In genomic region chr15:95138709-95139409, GRCm38 (mm10) we compare ENCODE assay signal across 12 mouse cellular contexts.
"Had no signal": no experiment of that assay in that cellular context is flagged by ENCODE, and none has a peak within 500 bp of the region (broad histone marks: within the 10 kb centered on the region; RNA-seq: fewer than 3 reads in every experiment).

No protein-coding gene starts in this region.

- H3K9ac ChIP-seq: limb, embryonic 15.5 days; liver, embryonic 12.5 days; midbrain, embryonic 13.5 days had no signal

- H3K27me3 ChIP-seq: limb, embryonic 15.5 days; liver, embryonic 12.5 days; midbrain, embryonic 13.5 days had no signal

- H3K4me3 ChIP-seq: limb, embryonic 15.5 days; liver, embryonic 12.5 days; midbrain, embryonic 13.5 days had no signal

- H3K4me1 ChIP-seq: limb, embryonic 15.5 days; liver, embryonic 12.5 days had no signal

- ATAC-seq: liver, embryonic 12.5 days; midbrain, embryonic 13.5 days had no signal

- H3K9me3 ChIP-seq: limb, embryonic 15.5 days; liver, embryonic 12.5 days; midbrain, embryonic 13.5 days had no signal

- H3K4me2 ChIP-seq: limb, embryonic 15.5 days; liver, embryonic 12.5 days; midbrain, embryonic 13.5 days had no signal

- DNase-seq: kidney, adult 11 months; kidney, adult 9 months; kidney, postnatal 36 days; layer of hippocampus, adult 9-11 months; layer of hippocampus, postnatal 36 days; right cerebral cortex, adult 18-20 months; right cerebral cortex, postnatal 25 days; thymus, postnatal 36 days had no signal

- H3K36me3 ChIP-seq: limb, embryonic 15.5 days; liver, embryonic 12.5 days; midbrain, embryonic 13.5 days had no signal

- H3K27ac ChIP-seq: kidney, postnatal 0 days; limb, embryonic 15.5 days; liver, embryonic 12.5 days; midbrain, embryonic 13.5 days had no signal
